Mouse (Mus musculus): ENCODE measurements around the gene BC030500. TPM values are rescaled to one million over a fixed set of nuclear protein-coding genes. Genes with fewer than 3 reads are reported as not detected.

Gene BC030500
- total RNA-seq (2021), result not detected
- long read RNA-seq, experiment 1, result 0 reads
- long read RNA-seq, experiment 2, result 0 reads

DNA sequence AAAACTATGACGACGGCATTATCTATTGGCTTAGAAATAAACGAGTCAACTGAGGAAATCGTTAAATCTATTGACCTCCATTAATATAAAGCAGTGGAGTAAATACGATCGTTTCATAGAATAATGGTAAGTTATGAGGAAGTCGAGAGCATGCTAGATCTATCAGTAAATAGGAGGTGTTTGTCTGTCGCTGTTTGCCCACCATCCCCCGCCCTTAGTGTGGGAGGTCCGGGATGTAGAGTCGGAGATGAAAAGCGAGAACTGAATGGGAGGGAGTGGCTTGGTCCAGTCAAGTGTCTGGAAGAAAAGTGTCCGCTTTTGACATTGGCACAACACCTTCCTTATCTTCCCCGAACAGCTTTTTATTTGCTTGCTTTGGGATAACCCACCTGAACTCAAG lies at the start of gene BC030500:
Gene BC030500 (plus strand): TSS at position 79 of the 400 bp plus-strand sequence.
- no peak for DNase-seq

GRCm38 (mm10) chr8:58886405-58886804 lies 25.1 kb upstream of the BC030500 start:
- DNase-seq, result no peak

GRCm38 (mm10) chr8:58890591-58890990 lies 21.0 kb upstream of the BC030500 start:
- DNase-seq, result no peak

- DNase-seq, result no peak
These were observed 15.6 kb upstream of the BC030500 start for GRCm38 (mm10) chr8:58895960-58896359.

DNA sequence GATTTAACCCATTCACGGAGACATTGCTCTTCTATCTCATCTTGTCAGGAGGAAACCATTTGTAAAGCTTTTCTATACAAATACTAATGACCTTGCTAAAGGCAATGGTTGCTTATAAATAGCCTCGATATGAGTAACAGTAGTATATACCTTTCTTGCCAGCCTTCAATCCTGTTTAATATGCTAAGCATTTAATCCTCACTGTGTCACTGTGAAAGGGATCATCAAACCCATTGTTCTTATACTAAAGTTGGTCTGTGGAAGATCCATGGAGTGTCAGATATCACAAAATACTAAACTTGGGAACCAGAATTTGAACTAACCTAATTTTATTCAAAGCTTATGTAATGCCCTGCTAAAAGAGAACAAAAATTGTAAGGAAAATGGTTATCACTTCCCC lies 7.1 kb upstream of the BC030500 start:
- no peak for DNase-seq

DNA sequence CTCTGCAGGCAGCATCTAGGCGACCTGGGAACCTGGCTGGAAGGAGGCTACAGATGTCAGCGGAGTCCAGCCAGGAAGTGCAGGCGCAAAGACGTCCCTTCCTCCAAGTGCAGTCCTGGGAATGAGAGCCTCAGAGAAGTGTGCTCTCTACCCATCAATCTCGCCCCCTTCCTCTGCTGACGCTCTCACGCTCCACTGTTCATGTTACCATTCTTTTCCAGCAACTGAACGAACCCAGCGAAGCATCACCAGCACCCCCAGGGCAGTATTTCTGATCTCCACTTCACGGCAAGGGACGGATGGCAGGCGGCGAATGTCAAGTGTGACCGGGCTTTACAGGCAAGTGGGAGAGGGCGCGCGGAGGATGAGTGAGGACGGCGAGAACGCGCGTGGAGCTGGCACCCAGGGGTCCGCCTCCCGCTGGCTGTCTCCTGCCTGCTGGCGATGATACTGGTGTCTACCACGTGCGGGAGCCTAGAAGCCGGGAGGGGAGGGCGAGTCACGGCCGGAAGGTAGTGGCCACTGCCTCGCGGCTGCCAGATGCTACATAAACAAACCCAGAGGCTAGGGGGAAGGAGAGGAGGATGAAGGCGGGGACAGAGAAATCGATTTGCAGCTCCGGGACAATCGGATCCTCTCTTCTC lies 763 bp downstream of the BC030500 start, which contains the start of gene Galntl6:
Gene Galntl6 (minus strand): TSS at position 445 of the 644 bp plus-strand sequence.
- DNase-seq, result peak; percentile 14

- peak; percentile 21 for DNase-seq
These were observed 1.5 kb downstream of the BC030500 start for GRCm38 (mm10) chr8:58912840-58913639.

- DNase-seq, result no peak
These were observed 2.0 kb downstream of the BC030500 start for GRCm38 (mm10) chr8:58913640-58913968.

DNA sequence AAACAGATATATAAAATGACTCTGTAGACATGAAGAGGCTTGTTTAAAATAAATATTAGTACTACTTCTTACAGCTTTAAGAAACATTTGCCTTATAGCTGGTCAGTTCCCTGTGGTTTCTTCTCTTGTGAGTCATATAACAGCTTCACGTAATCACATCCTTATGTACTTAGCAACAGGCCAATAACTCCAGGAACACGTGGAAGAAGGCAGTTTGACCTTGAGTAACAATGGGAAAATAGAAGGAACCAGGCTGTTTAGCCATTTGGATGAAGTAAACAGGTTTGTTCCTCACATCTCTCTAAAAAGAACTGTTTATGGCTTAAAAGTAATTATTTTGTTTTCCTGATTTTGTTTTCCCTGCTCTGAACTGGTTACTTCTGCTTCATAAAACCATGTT lies 3.6 kb downstream of the BC030500 start:
- DNase-seq, result no peak

DNA sequence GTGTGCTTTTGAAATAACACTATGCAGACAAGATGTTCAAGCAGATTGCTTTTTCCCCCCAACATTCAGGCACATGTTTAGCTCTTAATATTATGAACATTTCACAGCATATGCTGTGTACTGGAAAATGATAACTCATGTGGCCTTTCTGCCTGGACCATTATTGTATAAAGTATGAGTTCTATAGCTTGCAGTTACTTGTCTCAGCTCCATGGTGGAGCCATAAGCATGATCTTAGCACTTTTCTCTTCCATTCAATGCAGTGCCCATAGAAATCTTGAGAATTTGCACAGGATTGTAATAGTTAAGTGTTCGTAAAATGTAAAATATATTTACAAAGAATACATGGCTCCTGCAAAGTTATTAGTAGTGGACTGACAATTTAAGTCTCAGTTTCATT lies 19.5 kb downstream of the BC030500 start:
- DNase-seq, result no peak

- DNase-seq, result no peak
These were observed 32.2 kb downstream of the BC030500 start for GRCm38 (mm10) chr8:58943773-58944172.

DNA sequence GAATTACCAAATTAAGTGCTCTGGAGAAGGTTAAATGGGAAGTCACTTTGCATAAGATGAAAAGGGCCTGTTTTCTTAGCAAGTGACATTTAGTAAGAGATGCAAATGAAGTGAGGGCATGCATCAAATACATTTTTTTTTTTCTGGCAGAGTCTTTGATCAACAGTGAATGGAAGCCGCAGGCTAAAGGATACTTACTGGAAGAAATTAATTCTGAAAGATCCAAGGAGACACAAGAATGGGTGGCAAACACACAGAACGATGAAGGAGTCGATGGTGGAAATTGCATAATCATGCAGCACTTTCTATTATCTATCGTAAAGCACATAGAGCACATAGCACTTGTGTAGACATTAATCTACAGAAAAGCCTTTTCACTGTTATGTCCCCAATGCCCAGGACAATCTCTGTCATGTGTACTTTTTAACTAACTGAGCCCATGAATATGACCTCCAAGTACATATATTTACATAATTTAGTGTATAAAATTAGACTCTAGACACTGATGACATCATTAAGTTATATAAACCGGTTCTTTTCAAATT lies 45.7 kb downstream of the BC030500 start:
- DNase-seq, result no peak

Other genes starting within 250 kb of the BC030500 start
- under 1 TPM; 0.29 to 0.45 TPM for gene Galntl6, start 885 bp downstream of the BC030500 start, total RNA-seq (2021)

Measured in gastrocnemius, postnatal 10 days (tissue).